Mouse (Mus musculus) embryonic fibroblast, embryonic 13.5 days (primary cell): ENCODE data around the gene Plcxd1.
A peak's percentile ranks its signal among the peaks of the same experiment; 100 is the strongest.

ENCODE experiments used
- CTCF ChIP-seq: IDR thresholded peaks from 2 replicates; pipeline ENCODE4 v1.5.1; 2011; ENCODE audit warnings: mild to moderate bottlenecking, control low read depth, low read length, moderate library complexity, borderline replicate concordance; ENCODE audit not compliant: insufficient read depth
- POLR2A ChIP-seq: IDR thresholded peaks from 2 replicates; pipeline ENCODE4 v1.6.1; 2011; ENCODE audit warnings: low read depth, mild to moderate bottlenecking, control low read depth, low read length, moderate library complexity

GRCm38 (mm10) chr5:110057637-110058408, 41.9 kb upstream of the Plcxd1 start:
- peak; percentile 78 for TF ChIP-seq POLR2A
- no peak for TF ChIP-seq CTCF
